Mouse (Mus musculus): ENCODE measurements at regions not wholly inside any gene's neighbourhood (a gene's known extent, or its start where the extent isn't known, plus 50 kb on each side); places are given as distances from the start of the nearest gene placed in this dataset.

GRCm38 (mm10) chr15:56807611-56808010, 669.8 kb downstream of the Slc22a22 start:
- H3K27me3 ChIP-seq (replicated peaks): no peaks in the 10 kb centered on the region
- no peaks in the 10 kb centered on the region for H3K9me3 ChIP-seq (replicated peaks; ENCODE audit: low read length)
- H3K4me3 ChIP-seq (replicated peaks in 1 of 3; ENCODE audit: low read depth in 2 of 3, low read length in 2 of 3, poor library complexity in 1 of 3): no peak overlapping the region
- H3K79me2 ChIP-seq (replicated peaks; ENCODE audit: control insufficient read depth, extremely low read depth, insufficient read depth, poor library complexity, severe bottlenecking): no peaks in the 10 kb centered on the region
- no peak overlapping the region for H3K9ac ChIP-seq (ENCODE audit: insufficient read depth, low read depth)
- no peaks in the 10 kb centered on the region for H3K4me1 ChIP-seq (ENCODE audit: control insufficient read depth in 1 of 2, insufficient read depth in 2 of 2)
- dilution Hi-C loops (cut with MboI; ENCODE audit: extremely low pct_ligation_motif_present, extremely low pct_unique_long_range_greater_than_20kb, low sequenced_read_pairs) (no loop called here), in situ Hi-C loops (cut with MboI; ENCODE audit: low pct_ligation_motif_present, low pct_unique_long_range_greater_than_20kb, low sequenced_read_pairs) (no loop called here)
- TF ChIP-seq MYC (IDR thresholded peaks at IDR 0.05; ENCODE audit: low read depth, low read length) (no peak), IRF4 (IDR thresholded peaks at IDR 0.05; ENCODE audit: low read depth, low read length) (no peak), E2F4 (IDR thresholded peaks at IDR 0.05; ENCODE audit: insufficient replicate concordance, low read depth, low read length) (no peak), ELF1 (IDR thresholded peaks at IDR 0.05; ENCODE audit: low read depth, low read length) (no peak), RAD21 (IDR thresholded peaks at IDR 0.05; ENCODE audit: low read depth, low read length) (no peak), GABPA (IDR thresholded peaks at IDR 0.05; ENCODE audit: insufficient replicate concordance, low read depth, low read length) (no peak), MAX (IDR thresholded peaks at IDR 0.05; ENCODE audit: low read length) (no peak), TBP (conservative IDR thresholded peaks at IDR 0.05; ENCODE audit: low read depth, low read length) (no peak), ZKSCAN1 (IDR thresholded peaks at IDR 0.05; ENCODE audit: borderline replicate concordance, low read depth, low read length) (no peak), MXI1 (IDR thresholded peaks at IDR 0.05; ENCODE audit: low read depth, low read length) (no peak), ETS1 (conservative IDR thresholded peaks at IDR 0.05; ENCODE audit: low read depth, low read length) (no peak), CHD2 (IDR thresholded peaks at IDR 0.05; ENCODE audit: low read length) (no peak), EP300 (IDR thresholded peaks at IDR 0.05; ENCODE audit: low read length) (no peak), ZNF384 (IDR thresholded peaks at IDR 0.05; ENCODE audit: low read depth, low read length) (no peak), HCFC1 (IDR thresholded peaks at IDR 0.05; ENCODE audit: low read depth, low read length) (no peak), CTCF (conservative IDR thresholded peaks at IDR 0.05 in 1 of 2, IDR thresholded peaks at IDR 0.05 in 1 of 2; ENCODE audit: low read depth in 2 of 2, low read length in 2 of 2) (no peak)
- DNase-seq (ENCODE audit: extremely low read depth): no peak
- H3K27ac ChIP-seq (ENCODE audit: insufficient read depth, low read depth): no peak overlapping the region
- H3K4me2 ChIP-seq (ENCODE audit: insufficient read depth, low read depth, poor library complexity, severe bottlenecking): no peak overlapping the region
- no peaks in the 10 kb centered on the region for H3K36me3 ChIP-seq (replicated peaks in 1 of 2; ENCODE audit: control insufficient read depth in 1 of 2, insufficient read depth in 1 of 2, low read length in 1 of 2)

DNA sequence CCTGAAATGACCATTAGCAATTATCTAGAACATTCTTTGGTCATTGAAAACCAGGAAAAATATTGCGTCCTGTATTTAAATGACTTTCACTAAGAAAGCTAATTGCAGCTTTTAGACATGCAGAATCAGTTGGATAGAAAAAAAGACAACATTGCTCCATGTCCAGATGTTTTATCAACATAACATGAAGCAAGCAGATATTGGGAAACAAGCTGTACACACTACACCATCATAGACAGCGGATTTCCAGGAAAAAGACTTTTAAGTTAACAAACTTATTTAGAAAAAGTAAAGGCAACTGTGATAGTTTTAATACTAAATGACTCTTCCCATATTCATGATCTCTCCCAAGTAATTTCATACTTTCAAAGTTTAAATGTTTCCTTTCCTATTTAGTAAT, 675.5 kb downstream of the Slc22a22 start:
- Histone ChIP-seq H3K27ac (ENCODE audit: insufficient read depth, low read depth) (no peak overlapping the region), H3K9ac (ENCODE audit: insufficient read depth, low read depth) (no peak overlapping the region), H3K79me2 (replicated peaks; ENCODE audit: control insufficient read depth, extremely low read depth, insufficient read depth, poor library complexity, severe bottlenecking) (no peaks in the 10 kb centered on the region), H3K4me2 (ENCODE audit: insufficient read depth, low read depth, poor library complexity, severe bottlenecking) (no peak overlapping the region), H3K9me3 (replicated peaks; ENCODE audit: low read length) (no peaks in the 10 kb centered on the region), H3K27me3 (replicated peaks) (no peaks in the 10 kb centered on the region), H3K4me3 (replicated peaks in 1 of 3; ENCODE audit: low read depth in 2 of 3, low read length in 2 of 3, poor library complexity in 1 of 3) (no peak overlapping the region), H3K4me1 (ENCODE audit: control insufficient read depth in 1 of 2, insufficient read depth in 2 of 2) (no peaks in the 10 kb centered on the region), H3K36me3 (replicated peaks in 1 of 2; ENCODE audit: control insufficient read depth in 1 of 2, insufficient read depth in 1 of 2, low read length in 1 of 2) (no peaks in the 10 kb centered on the region)
- in situ Hi-C loops (cut with MboI; ENCODE audit: low pct_ligation_motif_present, low pct_unique_long_range_greater_than_20kb, low sequenced_read_pairs) (no loop called here), dilution Hi-C loops (cut with MboI; ENCODE audit: extremely low pct_ligation_motif_present, extremely low pct_unique_long_range_greater_than_20kb, low sequenced_read_pairs) (no loop called here)
- TF ChIP-seq JUND (conservative IDR thresholded peaks at IDR 0.05; ENCODE audit: low read depth, low read length) (no peak), GABPA (IDR thresholded peaks at IDR 0.05; ENCODE audit: insufficient replicate concordance, low read depth, low read length) (no peak), POLR2A (IDR thresholded peaks at IDR 0.05; ENCODE audit: low read depth, low read length) (no peak), MAFK (IDR thresholded peaks at IDR 0.05; ENCODE audit: insufficient replicate concordance, low read length) (no peak), CHD2 (IDR thresholded peaks at IDR 0.05; ENCODE audit: low read length) (no peak), ZNF384 (IDR thresholded peaks at IDR 0.05; ENCODE audit: low read depth, low read length) (no peak), RAD21 (IDR thresholded peaks at IDR 0.05; ENCODE audit: low read depth, low read length) (no peak), CHD1 (IDR thresholded peaks at IDR 0.05; ENCODE audit: low read depth, low read length) (no peak), ZMIZ1 (IDR thresholded peaks at IDR 0.05; ENCODE audit: low read depth, low read length) (no peak), TBP (conservative IDR thresholded peaks at IDR 0.05; ENCODE audit: low read depth, low read length) (no peak), E2F4 (IDR thresholded peaks at IDR 0.05; ENCODE audit: insufficient replicate concordance, low read depth, low read length) (no peak)
- DNase-seq (ENCODE audit: extremely low read depth): no peak
